Mouse (Mus musculus) midbrain, embryonic 10.5 days (tissue): ENCODE results near the gene Plxnb2. TPM values are rescaled to one million over a fixed set of nuclear protein-coding genes. Genes with fewer than 3 reads are reported as not detected.

ENCODE experiments used
- DNase-seq: peaks from one replicate; pipeline ENCODE4 v3.0.0-alpha.2; 2017; ENCODE audit warnings: low spot score
- H3K27ac ChIP-seq: fragments of 300-500 bp; sonication (generic); replicated peaks from 2 replicates; pipeline ENCODE4 v1.5.1; 2016; ENCODE audit warnings: mild to moderate bottlenecking
- H3K27me3 ChIP-seq: fragments of 300-500 bp; sonication (generic); 2 replicates; pipeline ENCODE4 v1.6.1; 2016; ENCODE audit warnings: low read depth, mild to moderate bottlenecking; ENCODE audit not compliant: poor library complexity, severe bottlenecking
- H3K36me3 ChIP-seq: fragments of 300-500 bp; sonication (generic); 2 replicates; pipeline ENCODE4 v1.6.1; 2016; ENCODE audit warnings: mild to moderate bottlenecking, moderate library complexity
- H3K4me1 ChIP-seq: fragments of 300-500 bp; sonication (generic); 2 replicates; pipeline ENCODE4 v1.6.1; 2016
- H3K4me3 ChIP-seq: fragments of 300-500 bp; sonication (generic); 2 replicates; pipeline ENCODE4 v1.5.1; 2016; ENCODE audit warnings: mild to moderate bottlenecking, moderate library complexity
- H3K9me3 ChIP-seq: fragments of 300-500 bp; sonication (generic); replicated peaks from 2 replicates; pipeline ENCODE4 v1.6.1; 2016; ENCODE audit warnings: mild to moderate bottlenecking
- WGBS: fragments of 180-500 bp; shearing (Covaris S2); methylation state at CpG from one replicate; pipeline ENCODE4 v1.1.7; 2016; 5-methylcytosine and 5-hydroxymethylcytosine counted together
- polyA plus RNA-seq: library from polyadenylated mRNA; unstranded; fragments of >200 nt; fragmentation: Nextera tagmentation; extraction: Ambion mirVana; gene quantifications from 2 replicates; pipeline ENCODE4 v1.2.1, GENCODE M21; 2016

Gene Plxnb2
- polyA plus RNA-seq, result 130 and 144 TPM in 2 replicates

GRCm38 (mm10) chr15:89180571-89181229, at the start of gene Plxnb2:
Gene Plxnb2 (minus strand): TSS chr15:89180788.
- Histone ChIP-seq H3K27me3 (no peaks in the 10 kb centered on the region), H3K4me3 (peak within 1 kb of the TSS; percentile 88), H3K36me3 (peaks cover 17% of the 10 kb centered on the region), H3K4me1 (peaks cover 92% of the 10 kb centered on the region), H3K9me3 (no peaks in the 10 kb centered on the region), H3K27ac (peak within 1 kb of the TSS; percentile 98)
- under 1% methylated on average over 72 of the region's 72 CpGs for WGBS
- DNase-seq, result peak; percentile 90

GRCm38 (mm10) chr15:89215611-89216233, 35.1 kb upstream of the Plxnb2 start:
- 0 out of 2 replicates have a peak, but pooled peaks cover 4% of the 10 kb centered on the region for H3K9me3 ChIP-seq
- H3K36me3 ChIP-seq, result peaks cover 24% of the 10 kb centered on the region
- no peak overlapping the region for H3K27ac ChIP-seq
- no peak overlapping the region for H3K4me3 ChIP-seq
- H3K27me3 ChIP-seq, result no peaks in the 10 kb centered on the region
- WGBS, result 91% methylated on average over 2 of the region's 2 CpGs
- DNase-seq, result no peak
- peaks cover 18% of the 10 kb centered on the region for H3K4me1 ChIP-seq

GRCm38 (mm10) chr15:89214953-89215352, 34.4 kb upstream of the Plxnb2 start:
- H3K4me3 ChIP-seq, result no peak overlapping the region
- DNase-seq, result no peak
- peaks cover 24% of the 10 kb centered on the region for H3K36me3 ChIP-seq
- 95% methylated on average over 3 of the region's 3 CpGs for WGBS
- H3K27me3 ChIP-seq, result no peaks in the 10 kb centered on the region
- H3K4me1 ChIP-seq, result peaks cover 22% of the 10 kb centered on the region
- H3K9me3 ChIP-seq, result 0 out of 2 replicates have a peak, but pooled peaks cover 4% of the 10 kb centered on the region
- no peak overlapping the region for H3K27ac ChIP-seq

- Histone ChIP-seq H3K4me1 (peaks cover 25% of the 10 kb centered on the region), H3K27me3 (no peaks in the 10 kb centered on the region), H3K9me3 (0 out of 2 replicates have a peak, but pooled peaks cover 4% of the 10 kb centered on the region), H3K36me3 (peaks cover 24% of the 10 kb centered on the region), H3K4me3 (peak overlapping the region; percentile 20; the same call in 1 of the 2 replicates), H3K27ac (no peak overlapping the region)
- no peak for DNase-seq
- WGBS, result 96% methylated on average over 3 of the region's 3 CpGs
Observed at GRCm38 (mm10) chr15:89213517-89213916, 32.9 kb upstream of the Plxnb2 start.

- Histone ChIP-seq H3K4me1 (peaks cover 25% of the 10 kb centered on the region), H3K27me3 (no peaks in the 10 kb centered on the region), H3K4me3 (peak overlapping the region; percentile 83), H3K27ac (peak overlapping the region; percentile 98), H3K9me3 (0 out of 2 replicates have a peak, but pooled peaks cover 4% of the 10 kb centered on the region), H3K36me3 (peaks cover 22% of the 10 kb centered on the region)
- DNase-seq, result no peak
- 52% methylated on average over 6 of the region's 6 CpGs for WGBS
Observed at GRCm38 (mm10) chr15:89212495-89212894, 31.9 kb upstream of the Plxnb2 start.

- 1% methylated on average over 35 of the region's 35 CpGs for WGBS
- Histone ChIP-seq H3K36me3 (peaks cover 16% of the 10 kb centered on the region), H3K27ac (peak overlapping the region; percentile 98), H3K27me3 (no peaks in the 10 kb centered on the region), H3K9me3 (0 out of 2 replicates have a peak, but pooled peaks cover 4% of the 10 kb centered on the region), H3K4me1 (peaks cover 25% of the 10 kb centered on the region), H3K4me3 (peak overlapping the region; percentile 83)
- DNase-seq, result no peak
Observed at GRCm38 (mm10) chr15:89211716-89212461, 31.3 kb upstream of the Plxnb2 start.

- peaks cover 25% of the 10 kb centered on the region for H3K4me1 ChIP-seq
- no peaks in the 10 kb centered on the region for H3K27me3 ChIP-seq
- H3K27ac ChIP-seq, result peak within 1 kb of the TSS; percentile 98
- H3K36me3 ChIP-seq, result peaks cover 9% of the 10 kb centered on the region
- peak; percentile 89 for DNase-seq
- WGBS, result 3% methylated on average over 67 of the region's 73 CpGs
- H3K4me3 ChIP-seq, result peak within 1 kb of the TSS; percentile 83
- no peaks in the 10 kb centered on the region for H3K9me3 ChIP-seq
Observed at GRCm38 (mm10) chr15:89210915-89211715, 30.5 kb upstream of the Plxnb2 start, which contains the start of gene Ppp6r2. Gene Ppp6r2 (plus strand): TSS chr15:89211553.

- Histone ChIP-seq H3K27ac (peak overlapping the region; percentile 86), H3K9me3 (no peaks in the 10 kb centered on the region), H3K4me3 (peak overlapping the region; percentile 49), H3K4me1 (peaks cover 25% of the 10 kb centered on the region), H3K36me3 (no peaks in the 10 kb centered on the region), H3K27me3 (no peaks in the 10 kb centered on the region)
- DNase-seq, result peak; percentile 86
- 25% methylated on average over 22 of the region's 22 CpGs for WGBS
Observed at GRCm38 (mm10) chr15:89209886-89210761, 29.5 kb upstream of the Plxnb2 start.

GRCm38 (mm10) chr15:89207457-89207856, 26.9 kb upstream of the Plxnb2 start:
- H3K36me3 ChIP-seq, result no peaks in the 10 kb centered on the region
- no peak for DNase-seq
- no peak overlapping the region for H3K27ac ChIP-seq
- peaks cover 8% of the 10 kb centered on the region; the same call in 1 of the 2 replicates for H3K9me3 ChIP-seq
- 91% methylated on average over 4 of the region's 4 CpGs for WGBS
- peaks cover 13% of the 10 kb centered on the region for H3K4me1 ChIP-seq
- no peak overlapping the region for H3K4me3 ChIP-seq
- H3K27me3 ChIP-seq, result no peaks in the 10 kb centered on the region

GRCm38 (mm10) chr15:89197056-89197455, 16.5 kb upstream of the Plxnb2 start:
- H3K4me3 ChIP-seq, result peak overlapping the region; percentile 93
- H3K36me3 ChIP-seq, result peaks cover 9% of the 10 kb centered on the region
- no peaks in the 10 kb centered on the region for H3K27me3 ChIP-seq
- no peak for DNase-seq
- peaks cover 1% of the 10 kb centered on the region; the same call in 1 of the 2 replicates for H3K9me3 ChIP-seq
- H3K27ac ChIP-seq, result peak overlapping the region; percentile 99
- peaks cover 23% of the 10 kb centered on the region for H3K4me1 ChIP-seq
- 75% methylated on average over 15 of the region's 15 CpGs for WGBS

- Histone ChIP-seq H3K4me1 (peaks cover 23% of the 10 kb centered on the region), H3K4me3 (peak within 1 kb of the TSS; percentile 93), H3K36me3 (peaks cover 13% of the 10 kb centered on the region), H3K27ac (peak within 1 kb of the TSS; percentile 99), H3K27me3 (no peaks in the 10 kb centered on the region), H3K9me3 (no peaks in the 10 kb centered on the region)
- WGBS, result under 1% methylated on average over 38 of the region's 38 CpGs
- DNase-seq, result peak; percentile 96
Observed at GRCm38 (mm10) chr15:89196313-89196706, 15.7 kb upstream of the Plxnb2 start, which contains the start of gene Dennd6b. Gene Dennd6b (minus strand): TSS chr15:89196496.
